Mouse (Mus musculus): ENCODE data around the gene Ppfia3. TPM values are rescaled to one million over a fixed set of nuclear protein-coding genes. Genes with fewer than 3 reads are reported as not detected.

Gene Ppfia3
- polyA plus RNA-seq, 1 experiment from 2014 or later: 4.8 TPM

- Histone ChIP-seq H3K4me2 (ENCODE audit: low read depth, low read length) (peak overlapping the region; percentile 5; the same call in 1 of the 2 replicates), H3K27me3 (replicated peaks; ENCODE audit: control insufficient read depth, insufficient read depth, low read length) (no peaks in the 10 kb centered on the region), H3K36me3 (ENCODE audit: control insufficient read depth, insufficient read depth, low read length) (peaks cover 30% of the 10 kb centered on the region; the same call in 1 of the 2 replicates), H3K4me3 (ENCODE audit: low read depth, low read length) (no peak overlapping the region), H3K9me3 (ENCODE audit: control insufficient read depth, low read length) (no peaks in the 10 kb centered on the region), H3K9ac (ENCODE audit: low read depth, low read length) (no peak overlapping the region), H3K4me1 (ENCODE audit: control insufficient read depth, insufficient read depth, low read length) (no peaks in the 10 kb centered on the region), H3K27ac (replicated peaks; ENCODE audit: low read depth, low read length) (no peak overlapping the region)
- ATAC-seq (ENCODE audit: low read depth) (peak; percentile 44; the same call in 1 of the 2 replicates), DNase-seq (ENCODE audit: low spot score) (peak; percentile 39)
- 11% methylated on average over 17 of the region's 17 CpGs for WGBS
These were observed 61.5 kb downstream of the Ppfia3 start for GRCm38 (mm10) chr7:45305275-45305674.

- H3K9ac ChIP-seq (ENCODE audit: low read depth, low read length): no peak overlapping the region
- ATAC-seq (ENCODE audit: low read depth): no peak
- DNase-seq (ENCODE audit: low spot score): peak; percentile 21
- H3K9me3 ChIP-seq (ENCODE audit: control insufficient read depth, low read length): no peaks in the 10 kb centered on the region
- WGBS: 23% methylated on average over 9 of the region's 13 CpGs
- no peak overlapping the region for H3K27ac ChIP-seq (replicated peaks; ENCODE audit: low read depth, low read length)
- H3K4me3 ChIP-seq (ENCODE audit: low read depth, low read length): no peak overlapping the region
- peaks cover 27% of the 10 kb centered on the region; the same call in 1 of the 2 replicates for H3K36me3 ChIP-seq (ENCODE audit: control insufficient read depth, insufficient read depth, low read length)
- no peaks in the 10 kb centered on the region for H3K27me3 ChIP-seq (replicated peaks; ENCODE audit: control insufficient read depth, insufficient read depth, low read length)
- peak overlapping the region; percentile 5; the same call in 1 of the 2 replicates for H3K4me2 ChIP-seq (ENCODE audit: low read depth, low read length)
- H3K4me1 ChIP-seq (ENCODE audit: control insufficient read depth, insufficient read depth, low read length): no peaks in the 10 kb centered on the region
These were observed 62.0 kb downstream of the Ppfia3 start for GRCm38 (mm10) chr7:45304869-45305268.

- Histone ChIP-seq H3K27ac (replicated peaks; ENCODE audit: low read depth, low read length) (no peak overlapping the region), H3K4me1 (ENCODE audit: control insufficient read depth, insufficient read depth, low read length) (no peaks in the 10 kb centered on the region), H3K27me3 (replicated peaks; ENCODE audit: control insufficient read depth, insufficient read depth, low read length) (no peaks in the 10 kb centered on the region), H3K4me2 (ENCODE audit: low read depth, low read length) (no peak overlapping the region), H3K4me3 (ENCODE audit: low read depth, low read length) (no peak overlapping the region), H3K9me3 (ENCODE audit: control insufficient read depth, low read length) (no peaks in the 10 kb centered on the region), H3K36me3 (ENCODE audit: control insufficient read depth, insufficient read depth, low read length) (peaks cover 17% of the 10 kb centered on the region; the same call in 1 of the 2 replicates), H3K9ac (ENCODE audit: low read depth, low read length) (no peak overlapping the region)
- ATAC-seq (ENCODE audit: low read depth) (no peak), DNase-seq (ENCODE audit: low spot score) (peak; percentile 50)
- 56% methylated on average over 8 of the region's 8 CpGs for WGBS
These were observed 64.2 kb downstream of the Ppfia3 start for GRCm38 (mm10) chr7:45302626-45303025.

- Histone ChIP-seq H3K27me3 (replicated peaks; ENCODE audit: control insufficient read depth, insufficient read depth, low read length) (no peaks in the 10 kb centered on the region), H3K4me2 (ENCODE audit: low read depth, low read length) (no peak overlapping the region), H3K36me3 (ENCODE audit: control insufficient read depth, insufficient read depth, low read length) (peaks cover 17% of the 10 kb centered on the region; the same call in 1 of the 2 replicates), H3K4me1 (ENCODE audit: control insufficient read depth, insufficient read depth, low read length) (no peaks in the 10 kb centered on the region), H3K27ac (replicated peaks; ENCODE audit: low read depth, low read length) (no peak overlapping the region), H3K9me3 (ENCODE audit: control insufficient read depth, low read length) (no peaks in the 10 kb centered on the region), H3K4me3 (ENCODE audit: low read depth, low read length) (no peak overlapping the region), H3K9ac (ENCODE audit: low read depth, low read length) (no peak overlapping the region)
- DNase-seq (ENCODE audit: low spot score): peak; percentile 70
- 10% methylated on average over 6 of the region's 6 CpGs for WGBS
- ATAC-seq (ENCODE audit: low read depth): peak; percentile 47; the same call in 1 of the 2 replicates
These were observed 66.5 kb downstream of the Ppfia3 start for GRCm38 (mm10) chr7:45300270-45300669.

GRCm38 (mm10) chr7:45299752-45300151 lies 67.1 kb downstream of the Ppfia3 start:
- H3K27ac ChIP-seq (replicated peaks; ENCODE audit: low read depth, low read length): no peak overlapping the region
- H3K36me3 ChIP-seq (ENCODE audit: control insufficient read depth, insufficient read depth, low read length): peaks cover 17% of the 10 kb centered on the region; the same call in 1 of the 2 replicates
- peak; percentile 84 for DNase-seq (ENCODE audit: low spot score)
- peak; percentile 90 for ATAC-seq (ENCODE audit: low read depth)
- H3K27me3 ChIP-seq (replicated peaks; ENCODE audit: control insufficient read depth, insufficient read depth, low read length): no peaks in the 10 kb centered on the region
- H3K9ac ChIP-seq (ENCODE audit: low read depth, low read length): no peak overlapping the region
- no peak overlapping the region for H3K4me2 ChIP-seq (ENCODE audit: low read depth, low read length)
- no peak overlapping the region for H3K4me3 ChIP-seq (ENCODE audit: low read depth, low read length)
- H3K4me1 ChIP-seq (ENCODE audit: control insufficient read depth, insufficient read depth, low read length): no peaks in the 10 kb centered on the region
- H3K9me3 ChIP-seq (ENCODE audit: control insufficient read depth, low read length): no peaks in the 10 kb centered on the region
- 12% methylated on average over 5 of the region's 5 CpGs for WGBS

GRCm38 (mm10) chr7:45297563-45297962 lies 69.3 kb downstream of the Ppfia3 start:
- WGBS: 64% methylated on average over 3 of the region's 3 CpGs
- Histone ChIP-seq H3K36me3 (ENCODE audit: control insufficient read depth, insufficient read depth, low read length) (no peaks in the 10 kb centered on the region), H3K9ac (ENCODE audit: low read depth, low read length) (no peak overlapping the region), H3K27ac (replicated peaks; ENCODE audit: low read depth, low read length) (no peak overlapping the region), H3K27me3 (replicated peaks; ENCODE audit: control insufficient read depth, insufficient read depth, low read length) (no peaks in the 10 kb centered on the region), H3K9me3 (ENCODE audit: control insufficient read depth, low read length) (no peaks in the 10 kb centered on the region), H3K4me3 (ENCODE audit: low read depth, low read length) (no peak overlapping the region), H3K4me1 (ENCODE audit: control insufficient read depth, insufficient read depth, low read length) (no peaks in the 10 kb centered on the region), H3K4me2 (ENCODE audit: low read depth, low read length) (no peak overlapping the region)
- DNase-seq (ENCODE audit: low spot score) (no peak), ATAC-seq (ENCODE audit: low read depth) (no peak)

GRCm38 (mm10) chr7:45296626-45297025 lies 70.2 kb downstream of the Ppfia3 start:
- Histone ChIP-seq H3K9ac (ENCODE audit: low read depth, low read length) (no peak overlapping the region), H3K9me3 (ENCODE audit: control insufficient read depth, low read length) (no peaks in the 10 kb centered on the region), H3K27me3 (replicated peaks; ENCODE audit: control insufficient read depth, insufficient read depth, low read length) (no peaks in the 10 kb centered on the region), H3K27ac (replicated peaks; ENCODE audit: low read depth, low read length) (no peak overlapping the region), H3K4me2 (ENCODE audit: low read depth, low read length) (no peak overlapping the region), H3K4me1 (ENCODE audit: control insufficient read depth, insufficient read depth, low read length) (no peaks in the 10 kb centered on the region), H3K4me3 (ENCODE audit: low read depth, low read length) (no peak overlapping the region), H3K36me3 (ENCODE audit: control insufficient read depth, insufficient read depth, low read length) (no peaks in the 10 kb centered on the region)
- WGBS: 75% methylated on average over 1 of the region's 1 CpGs
- DNase-seq (ENCODE audit: low spot score) (no peak), ATAC-seq (ENCODE audit: low read depth) (no peak)

Other genes with a start within 250 kb of the Ppfia3 start
- gene Rps11, start 242.6 kb downstream of the Ppfia3 start, polyA plus RNA-seq (2014; fragmentation: Nextera tagmentation; extraction: Ambion mirVana): 1,575 and 1,608 TPM in 2 replicates
- 1,594 and 1,619 TPM in 2 replicates for gene Rpl13a, start 238.3 kb downstream of the Ppfia3 start, polyA plus RNA-seq (2014; fragmentation: Nextera tagmentation; extraction: Ambion mirVana)
- gene Gm45713, start 230.8 kb downstream of the Ppfia3 start, polyA plus RNA-seq (2014; fragmentation: Nextera tagmentation; extraction: Ambion mirVana): 0.47 and 0.61 TPM in 2 replicates
- gene Flt3l, start 230.6 kb downstream of the Ppfia3 start, polyA plus RNA-seq (2014; fragmentation: Nextera tagmentation; extraction: Ambion mirVana): 2.3 TPM in 2 replicates
- gene Pih1d1, start 212.7 kb downstream of the Ppfia3 start, polyA plus RNA-seq (2014; fragmentation: Nextera tagmentation; extraction: Ambion mirVana): 80.3 and 88.8 TPM in 2 replicates
- 36.8 and 39.4 TPM in 2 replicates for gene Aldh16a1, start 212.4 kb downstream of the Ppfia3 start, polyA plus RNA-seq (2014; fragmentation: Nextera tagmentation; extraction: Ambion mirVana)
- gene Slc17a7, start 203.1 kb downstream of the Ppfia3 start, polyA plus RNA-seq (2014; fragmentation: Nextera tagmentation; extraction: Ambion mirVana): 0.87 and 1.3 TPM in 2 replicates
- 5.8 and 6.1 TPM in 2 replicates for gene Gfy, start 187.4 kb downstream of the Ppfia3 start, polyA plus RNA-seq (2014; fragmentation: Nextera tagmentation; extraction: Ambion mirVana)
- gene Pth2, start 186.0 kb downstream of the Ppfia3 start, polyA plus RNA-seq (2014; fragmentation: Nextera tagmentation; extraction: Ambion mirVana): not detected in 2 replicates
- 1.5 TPM in 2 replicates for gene Ccdc155, start 162.1 kb downstream of the Ppfia3 start, polyA plus RNA-seq (2014; fragmentation: Nextera tagmentation; extraction: Ambion mirVana)
- 6.3 and 8.5 TPM in 2 replicates for gene Dkkl1, start 154.9 kb downstream of the Ppfia3 start, polyA plus RNA-seq (2014; fragmentation: Nextera tagmentation; extraction: Ambion mirVana)
- gene Tead2, start 151.3 kb downstream of the Ppfia3 start, polyA plus RNA-seq (2014; fragmentation: Nextera tagmentation; extraction: Ambion mirVana): 112 and 142 TPM in 2 replicates
- 2.4 and 4.8 TPM in 2 replicates for gene Cd37, start 127.9 kb downstream of the Ppfia3 start, polyA plus RNA-seq (2014; fragmentation: Nextera tagmentation; extraction: Ambion mirVana)
- 0.11 and 0.38 TPM in 2 replicates for gene Slc6a16, start 125.9 kb downstream of the Ppfia3 start, polyA plus RNA-seq (2014; fragmentation: Nextera tagmentation; extraction: Ambion mirVana)
- gene Slc6a21, start 89.5 kb downstream of the Ppfia3 start, polyA plus RNA-seq (2014; fragmentation: Nextera tagmentation; extraction: Ambion mirVana): not detected in 2 replicates
- gene Trpm4, start 33.2 kb downstream of the Ppfia3 start, polyA plus RNA-seq (2014; fragmentation: Nextera tagmentation; extraction: Ambion mirVana): 16.6 and 18.2 TPM in 2 replicates
- 11.0 and 15.8 TPM in 2 replicates for gene Hrc, start 31.7 kb downstream of the Ppfia3 start, polyA plus RNA-seq (2014; fragmentation: Nextera tagmentation; extraction: Ambion mirVana)
- gene Lin7b, start 3.6 kb upstream of the Ppfia3 start, polyA plus RNA-seq (2014; fragmentation: Nextera tagmentation; extraction: Ambion mirVana): 2.4 TPM in 2 replicates
- 56.5 and 61.1 TPM in 2 replicates for gene Snrnp70, start 28.7 kb upstream of the Ppfia3 start, polyA plus RNA-seq (2014; fragmentation: Nextera tagmentation; extraction: Ambion mirVana)
- gene Kcna7, start 38.6 kb upstream of the Ppfia3 start, polyA plus RNA-seq (2014; fragmentation: Nextera tagmentation; extraction: Ambion mirVana): 0.24 TPM in 1 of 2 replicates, not detected in the other
- gene Ntf5, start 46.7 kb upstream of the Ppfia3 start, polyA plus RNA-seq (2014; fragmentation: Nextera tagmentation; extraction: Ambion mirVana): 3.0 and 3.1 TPM in 2 replicates
- 1.4 TPM in 1 of 2 replicates, not detected in the other for gene Lhb, start 53.8 kb upstream of the Ppfia3 start, polyA plus RNA-seq (2014; fragmentation: Nextera tagmentation; extraction: Ambion mirVana)
- gene Gys1, start 67.8 kb upstream of the Ppfia3 start, polyA plus RNA-seq (2014; fragmentation: Nextera tagmentation; extraction: Ambion mirVana): 39.3 TPM in 2 replicates
- gene Ruvbl2, start 71.1 kb upstream of the Ppfia3 start, polyA plus RNA-seq (2014; fragmentation: Nextera tagmentation; extraction: Ambion mirVana): 123 and 127 TPM in 2 replicates
- 4,260 and 4,697 TPM in 2 replicates for gene Ftl1, start 92.9 kb upstream of the Ppfia3 start, polyA plus RNA-seq (2014; fragmentation: Nextera tagmentation; extraction: Ambion mirVana)
- 120 and 132 TPM in 2 replicates for gene Bax, start 99.9 kb upstream of the Ppfia3 start, polyA plus RNA-seq (2014; fragmentation: Nextera tagmentation; extraction: Ambion mirVana)
- 1.2 and 1.5 TPM in 2 replicates for gene Tulp2, start 114.9 kb upstream of the Ppfia3 start, polyA plus RNA-seq (2014; fragmentation: Nextera tagmentation; extraction: Ambion mirVana)
- not detected in 2 replicates for gene Gm45808, start 119.8 kb upstream of the Ppfia3 start, polyA plus RNA-seq (2014; fragmentation: Nextera tagmentation; extraction: Ambion mirVana)
- 2.5 and 3.2 TPM in 2 replicates for gene Dhdh, start 121.8 kb upstream of the Ppfia3 start, polyA plus RNA-seq (2014; fragmentation: Nextera tagmentation; extraction: Ambion mirVana)
- gene Nucb1, start 143.4 kb upstream of the Ppfia3 start, polyA plus RNA-seq (2014; fragmentation: Nextera tagmentation; extraction: Ambion mirVana): 209 and 236 TPM in 2 replicates
- gene Ppp1r15a, start 159.2 kb upstream of the Ppfia3 start, polyA plus RNA-seq (2014; fragmentation: Nextera tagmentation; extraction: Ambion mirVana): 20.7 and 21.9 TPM in 2 replicates
- 6.8 and 7.3 TPM in 2 replicates for gene Plekha4, start 159.3 kb upstream of the Ppfia3 start, polyA plus RNA-seq (2014; fragmentation: Nextera tagmentation; extraction: Ambion mirVana)
- gene Hsd17b14, start 187.9 kb upstream of the Ppfia3 start, polyA plus RNA-seq (2014; fragmentation: Nextera tagmentation; extraction: Ambion mirVana): 0.77 and 1.0 TPM in 2 replicates
- gene Bcat2, start 203.1 kb upstream of the Ppfia3 start, polyA plus RNA-seq (2014; fragmentation: Nextera tagmentation; extraction: Ambion mirVana): 50.1 and 51.0 TPM in 2 replicates
- 0.45 and 1.0 TPM in 2 replicates for gene Fgf21, start 248.5 kb upstream of the Ppfia3 start, polyA plus RNA-seq (2014; fragmentation: Nextera tagmentation; extraction: Ambion mirVana)

Data from embryonic facial prominence, embryonic 14.5 days (tissue).